Mouse (Mus musculus) CH12.LX (cell line): ENCODE data around the gene Slc16a3.

Experiments used
- CHD1 ChIP-seq: IDR thresholded peaks from 2 replicates; pipeline ENCODE4 v1.6.1; 2012; ENCODE audit warnings: low read depth, low read length, improper control_type of control experiment, inconsistent platforms
- EP300 ChIP-seq: IDR thresholded peaks from 2 replicates; pipeline ENCODE4 v1.6.1; 2011; ENCODE audit warnings: low read length, improper control_type of control experiment
- MXI1 ChIP-seq: IDR thresholded peaks from 2 replicates; pipeline ENCODE4 v1.6.1; 2011; ENCODE audit warnings: mild to moderate bottlenecking, low read depth, low read length, improper control_type of control experiment

DNA sequence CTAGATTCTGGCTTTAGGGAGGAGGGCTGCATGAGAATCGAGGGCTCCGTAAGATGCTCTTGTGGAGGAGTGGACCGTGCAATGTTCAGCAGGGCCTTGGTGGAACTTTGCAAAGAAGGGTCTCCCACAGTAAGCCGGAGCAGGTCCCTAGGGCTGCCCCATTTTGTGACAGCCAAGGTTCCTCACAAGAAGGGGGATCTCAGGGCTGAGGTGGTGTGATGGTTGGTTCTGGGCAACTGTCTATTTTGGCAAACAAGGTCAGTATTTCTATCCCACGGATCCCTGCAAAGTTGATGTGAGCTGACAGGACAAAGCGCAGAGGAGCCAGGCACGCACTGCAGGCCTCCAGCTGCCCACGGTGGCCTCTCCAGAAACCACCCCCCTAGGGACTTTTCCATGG lies 3.0 kb downstream of the Slc16a3 start:
- no peak for TF ChIP-seq EP300
- no peak for TF ChIP-seq CHD1
- no peak for TF ChIP-seq MXI1
